Mouse (Mus musculus) liver, adult (tissue): ENCODE results near the gene Col27a1.

Experiments
- GATA4 ChIP-seq: IDR thresholded peaks from 2 replicates; pipeline ENCODE4 v1.6.1; 2014; ENCODE audit warnings: mild to moderate bottlenecking, low read length; ENCODE audit not compliant: insufficient replicate concordance

Gene Col27a1

GRCm38 (mm10) chr4:63307175-63308062 lies 93.6 kb downstream of the Col27a1 start:
- no peak for TF ChIP-seq GATA4

DNA sequence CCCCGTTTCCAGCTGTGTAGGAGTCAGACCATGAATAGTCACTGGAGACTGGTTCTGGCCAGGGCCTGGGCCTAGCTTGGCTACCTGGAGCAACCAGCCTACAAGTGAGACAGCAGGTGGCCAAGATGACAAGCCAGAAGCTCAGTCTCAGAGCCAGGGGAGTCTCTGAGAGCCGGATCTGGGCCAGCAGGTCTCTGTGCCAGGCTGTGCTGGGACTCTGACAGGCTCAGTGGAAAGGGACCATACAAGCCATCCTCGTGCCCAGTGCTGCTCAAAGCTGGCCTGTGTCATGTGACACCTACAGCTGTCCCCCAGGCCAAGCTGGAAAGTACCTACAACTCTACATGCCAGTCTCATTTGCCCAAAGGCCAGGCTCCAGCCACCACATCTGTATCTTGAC lies 94.5 kb downstream of the Col27a1 start:
- no peak for TF ChIP-seq GATA4

- TF ChIP-seq GATA4 = no peak
These were observed 96.5 kb downstream of the Col27a1 start for GRCm38 (mm10) chr4:63310247-63310855.

GRCm38 (mm10) chr4:63311426-63311825 lies 97.6 kb downstream of the Col27a1 start:
- TF ChIP-seq GATA4 = no peak

GRCm38 (mm10) chr4:63314063-63314462 lies 100.3 kb downstream of the Col27a1 start:
- no peak for TF ChIP-seq GATA4

DNA sequence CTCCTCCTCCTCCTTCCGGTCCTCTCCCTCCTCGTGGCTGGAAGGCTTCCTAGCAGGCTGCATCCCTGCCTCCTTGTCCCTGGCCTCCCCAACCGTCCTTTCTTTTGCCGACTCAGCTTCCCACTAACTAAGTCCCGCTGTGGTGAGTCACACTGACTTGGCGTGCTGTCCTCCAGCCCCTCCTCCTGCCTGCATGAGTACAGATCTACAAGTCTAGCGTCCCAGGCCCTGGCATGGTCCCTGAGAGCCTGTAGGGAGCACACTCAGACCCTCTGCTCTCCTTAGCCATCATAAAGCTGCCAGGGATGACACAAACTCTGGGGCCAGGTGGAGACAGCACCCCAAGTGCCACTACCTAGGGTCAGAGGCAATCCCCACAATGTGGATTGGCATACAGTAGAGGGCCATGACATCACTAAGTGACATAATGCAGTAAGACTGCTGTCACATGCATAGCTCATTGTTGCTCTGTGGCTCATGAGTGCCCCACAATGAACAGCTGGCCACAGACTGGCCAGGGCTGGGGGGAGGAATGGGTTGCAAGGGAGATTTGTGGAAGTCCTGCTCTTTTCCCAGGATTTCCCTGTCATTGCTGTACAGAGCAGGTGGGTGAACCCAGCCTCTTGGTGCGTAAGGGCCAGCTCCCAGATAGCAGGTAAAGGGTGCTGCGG lies 102.4 kb downstream of the Col27a1 start:
- no peak for TF ChIP-seq GATA4

- no peak for TF ChIP-seq GATA4
These were observed 109.5 kb downstream of the Col27a1 start for GRCm38 (mm10) chr4:63323275-63323815.

DNA sequence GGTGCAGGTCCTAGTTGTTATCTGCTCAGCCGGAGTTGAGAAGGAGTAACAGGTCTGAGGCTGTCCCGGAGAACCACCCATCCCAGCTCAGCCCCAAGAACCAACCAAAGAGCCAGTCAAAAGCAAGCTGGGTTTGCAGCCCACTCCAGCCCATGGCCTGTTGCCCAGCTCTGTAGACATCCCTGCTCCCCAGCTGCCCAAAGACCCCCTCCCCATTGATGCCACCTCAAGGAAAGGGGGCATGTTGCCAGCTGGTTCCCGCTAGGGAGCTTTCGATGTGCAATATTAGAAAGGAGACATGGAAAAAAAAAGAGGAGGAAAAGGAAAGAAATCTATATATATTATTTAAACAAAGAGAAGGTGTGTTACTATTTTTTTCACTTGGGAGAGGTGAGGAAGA lies 119.6 kb downstream of the Col27a1 start:
- no peak for TF ChIP-seq GATA4

GRCm38 (mm10) chr4:63338414-63339076 lies 124.7 kb downstream of the Col27a1 start:
- TF ChIP-seq GATA4 = no peak

DNA sequence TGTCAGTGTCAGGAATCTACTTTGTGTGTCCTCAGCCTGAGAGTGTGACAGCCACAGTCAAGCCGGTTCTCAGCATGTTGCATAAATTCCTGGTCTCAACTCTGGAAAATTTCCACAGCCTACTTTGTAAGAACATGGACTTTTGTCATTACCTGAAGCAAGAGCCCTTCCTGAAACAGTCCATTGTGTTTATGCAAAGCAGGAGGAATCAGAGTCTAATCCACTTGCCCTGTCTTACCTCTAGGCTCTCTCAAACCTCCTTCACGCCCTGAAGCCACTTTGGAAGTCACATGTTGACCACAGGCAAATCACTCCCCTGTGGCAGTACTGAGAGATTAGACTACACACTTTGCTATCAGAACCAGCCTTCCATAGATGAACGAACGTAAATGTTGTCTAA lies 128.7 kb downstream of the Col27a1 start:
- TF ChIP-seq GATA4 = no peak

DNA sequence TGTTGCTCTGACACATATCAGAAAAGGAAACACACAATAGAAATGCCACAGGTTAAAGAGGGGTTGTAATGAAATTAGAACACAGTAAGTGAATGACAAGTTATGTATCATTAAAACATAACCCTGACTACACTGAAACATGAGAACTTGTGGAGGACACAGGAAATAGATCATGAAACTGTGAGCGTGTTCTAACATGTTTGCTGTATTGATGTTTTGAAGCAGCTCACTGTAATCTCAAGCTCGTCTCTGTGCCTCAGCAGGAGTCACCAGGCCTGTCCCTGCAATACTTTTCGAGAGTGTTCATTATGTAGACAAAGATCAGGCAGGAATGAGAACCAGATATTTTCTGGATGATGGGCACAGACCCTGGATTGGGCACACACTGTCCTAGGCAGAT lies 129.8 kb downstream of the Col27a1 start:
- no peak for TF ChIP-seq GATA4

GRCm38 (mm10) chr4:63344295-63344694 lies 130.5 kb downstream of the Col27a1 start, which contains the start of gene Orm1:
Orm1 (plus strand) TSS chr4:63344560.
- TF ChIP-seq GATA4 = no peak

DNA sequence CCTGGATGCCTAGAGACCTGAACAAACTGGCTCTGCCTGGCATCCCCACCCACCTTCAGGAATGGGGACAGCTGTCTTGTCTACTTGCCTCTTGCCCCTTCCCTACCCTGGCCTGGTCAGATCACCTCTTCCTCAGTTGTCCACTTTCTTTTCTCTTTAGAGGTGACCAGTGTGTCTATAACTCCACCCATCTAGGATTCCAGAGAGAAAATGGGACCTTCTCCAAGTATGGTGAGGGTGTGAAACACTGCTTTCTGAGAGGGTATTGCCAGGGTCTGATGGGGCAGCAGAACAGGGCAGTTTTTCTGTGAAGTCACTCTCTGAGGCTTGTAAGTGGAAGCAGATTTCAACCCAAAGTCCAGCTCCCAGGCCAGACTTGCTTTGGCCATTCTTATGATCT lies 131.5 kb downstream of the Col27a1 start:
- TF ChIP-seq GATA4 = no peak

GRCm38 (mm10) chr4:63346659-63347058 lies 132.9 kb downstream of the Col27a1 start:
- no peak for TF ChIP-seq GATA4

DNA sequence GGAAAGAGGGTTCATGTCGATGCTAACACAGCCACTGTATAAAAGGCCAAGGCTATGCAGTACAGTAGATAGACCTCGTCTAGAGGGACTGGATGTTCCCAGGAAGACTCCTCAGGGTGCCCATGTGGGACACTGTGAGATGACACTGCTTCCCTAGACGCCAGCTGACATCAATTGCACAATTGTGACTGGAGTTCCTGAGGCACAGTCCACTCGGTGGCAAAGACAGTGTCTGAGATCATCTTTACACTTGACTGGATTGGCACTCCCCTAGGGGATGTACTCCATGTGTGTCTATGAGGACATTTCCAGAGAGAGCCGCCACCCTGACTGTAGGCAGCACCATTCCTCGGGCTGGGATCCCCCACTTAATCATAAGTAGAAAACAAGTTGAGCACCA lies 134.7 kb downstream of the Col27a1 start:
- TF ChIP-seq GATA4 = no peak
